Mouse (Mus musculus) adipocyte (in vitro differentiated cells): ENCODE results near the gene Stk32b.

Experiments used
- DNase-seq: peaks from one replicate; pipeline ENCODE4 v3.0.0-alpha.2; 2016; ENCODE audit warnings: low spot score

Stk32b gene

DNA sequence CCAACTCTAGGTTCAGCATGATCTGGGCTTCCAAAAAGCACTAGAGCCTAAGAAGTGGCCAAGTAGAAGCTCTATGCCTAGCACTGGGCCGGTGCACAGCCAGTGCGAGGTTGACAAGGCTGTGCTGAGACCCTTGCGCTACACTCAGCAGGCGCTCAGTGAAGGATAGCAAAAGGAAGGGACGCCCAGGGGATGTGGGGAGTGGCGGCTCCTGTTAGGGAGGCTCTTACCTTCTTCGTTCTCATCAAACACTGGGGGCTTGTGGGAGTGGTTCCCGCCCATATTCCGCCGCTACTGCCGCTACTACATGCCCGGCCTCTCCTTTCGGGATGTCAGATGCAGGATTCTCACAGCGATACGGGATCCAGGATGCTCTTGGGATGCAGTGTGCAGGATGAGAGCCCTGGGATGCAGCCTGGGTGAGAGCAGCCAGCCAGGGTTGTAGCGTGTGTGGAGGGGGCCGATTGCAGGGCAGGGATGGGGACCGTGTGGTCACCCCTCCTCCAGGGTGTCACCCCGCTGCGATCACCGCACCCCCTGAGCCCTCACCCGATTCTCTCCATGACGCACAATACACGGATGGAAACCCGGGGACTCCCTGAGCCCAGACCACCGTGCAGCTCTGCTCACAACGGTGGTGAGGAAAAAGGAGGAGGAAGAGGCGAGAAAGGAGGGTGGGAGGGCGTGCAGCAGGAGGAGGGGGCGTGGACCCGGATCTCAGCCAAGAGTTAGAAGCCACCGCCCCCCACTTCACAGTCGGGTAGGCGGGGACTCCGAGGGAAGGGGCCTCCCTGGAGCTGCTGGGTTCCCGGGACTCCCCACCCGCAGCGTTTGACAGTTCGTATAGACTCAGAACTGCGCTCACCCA, at the start of gene Stk32b:
Stk32b (minus strand) TSS at position 667 of the 868 bp plus-strand sequence.
- no peak for DNase-seq

DNA sequence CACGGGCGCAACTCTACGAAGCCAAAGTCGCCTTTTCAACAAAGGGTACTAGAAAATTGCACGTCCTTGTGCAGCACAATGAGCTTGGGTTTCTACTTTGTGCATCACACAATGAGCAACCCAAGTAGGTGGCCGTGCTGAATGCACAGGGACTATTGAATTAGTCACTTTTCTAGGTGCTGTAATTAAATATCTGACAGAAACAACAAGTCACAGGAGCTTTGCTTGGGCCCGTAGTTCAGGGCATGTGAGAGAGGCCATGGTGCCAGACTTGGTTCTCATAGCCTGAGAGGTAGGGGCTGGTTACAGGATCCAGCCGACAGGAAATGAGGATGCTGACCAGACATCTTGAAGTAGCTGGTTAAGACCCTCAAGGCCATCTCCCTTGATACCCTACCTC, 48.9 kb upstream of the Stk32b start:
- DNase-seq, result no peak

DNA sequence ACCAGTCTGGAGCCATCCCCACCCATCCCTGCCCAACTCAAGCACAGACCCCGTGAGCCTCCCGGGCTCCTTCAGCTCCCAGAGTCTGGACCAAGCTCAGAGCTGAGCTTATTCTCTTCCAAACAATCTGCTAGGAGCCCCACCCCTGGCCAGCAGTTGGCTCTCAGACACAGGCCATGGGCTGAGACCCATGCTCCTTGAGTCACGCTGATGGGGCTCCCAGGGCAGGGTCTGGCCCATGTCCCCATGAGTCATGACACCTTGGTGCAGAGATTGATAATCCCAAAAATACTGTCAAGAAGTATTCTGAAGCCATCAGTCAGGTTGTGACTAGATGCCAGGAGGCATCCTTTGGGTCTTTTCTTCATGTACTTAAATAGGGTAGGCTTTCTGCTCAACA, 45.1 kb upstream of the Stk32b start:
- no peak for DNase-seq

DNA sequence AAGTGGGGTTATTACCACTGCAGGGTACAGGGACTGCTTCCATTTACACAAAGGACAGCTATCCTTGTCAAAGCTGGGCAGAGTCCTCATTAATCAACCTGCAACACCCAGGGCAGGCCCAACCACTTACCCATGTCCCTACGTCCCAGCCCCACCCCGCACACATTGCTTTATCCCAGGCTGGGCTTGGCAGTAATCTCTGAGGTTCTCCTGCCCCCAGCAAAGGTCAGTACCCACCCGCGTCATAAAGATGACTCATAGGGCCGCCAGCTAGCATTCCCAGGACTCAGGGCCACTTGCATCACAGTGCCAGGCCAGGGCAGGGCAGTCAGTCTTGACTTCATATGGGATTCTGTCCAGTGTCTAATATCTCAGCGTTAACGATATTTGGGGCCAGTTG, 36.4 kb upstream of the Stk32b start:
- peak; percentile 39 for DNase-seq

DNA sequence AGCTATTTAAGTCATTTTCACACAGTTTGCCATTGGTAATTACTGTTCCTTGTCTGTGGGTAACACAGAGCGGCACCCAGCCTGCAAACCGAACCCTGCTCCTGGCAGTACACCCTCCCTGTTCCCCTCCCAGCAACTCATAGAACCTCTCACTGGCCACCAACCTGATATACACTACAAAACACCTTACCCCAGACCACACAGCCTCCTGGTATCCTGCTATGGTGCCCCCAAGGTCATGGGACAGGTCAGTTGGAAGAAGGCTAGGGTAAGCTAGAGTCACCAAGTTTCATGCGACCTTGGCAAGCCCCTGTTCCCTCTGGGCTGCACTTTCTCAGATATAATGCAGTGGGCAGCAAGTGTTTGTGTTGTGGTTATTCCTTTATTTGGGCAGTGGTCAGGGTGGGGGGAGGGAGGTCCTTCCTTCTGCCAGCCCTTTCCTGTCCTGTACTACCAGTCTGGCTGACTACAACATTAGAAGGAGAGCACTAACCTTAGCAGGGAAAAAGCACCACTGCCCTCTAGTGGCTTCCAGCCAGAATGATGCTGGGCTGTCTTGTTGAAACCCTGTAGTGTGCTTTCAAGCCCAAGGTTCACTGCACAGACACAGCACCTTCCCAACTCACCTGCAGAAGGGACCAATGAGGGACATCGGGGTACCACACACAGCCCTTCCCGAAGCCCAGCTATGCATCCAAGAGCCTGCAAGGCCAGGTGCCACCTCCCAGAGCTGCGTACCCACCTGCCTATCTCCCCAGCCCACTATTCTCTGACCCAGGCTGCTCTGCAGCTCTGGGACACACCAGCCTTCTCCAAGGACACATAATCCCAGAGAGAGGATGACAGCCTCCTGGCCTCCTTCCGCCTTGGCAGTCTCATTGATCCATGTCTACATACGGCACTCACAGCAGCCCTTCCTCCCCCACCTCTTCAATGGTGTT, 35.3 kb upstream of the Stk32b start:
- DNase-seq, result peak; percentile 81

DNA sequence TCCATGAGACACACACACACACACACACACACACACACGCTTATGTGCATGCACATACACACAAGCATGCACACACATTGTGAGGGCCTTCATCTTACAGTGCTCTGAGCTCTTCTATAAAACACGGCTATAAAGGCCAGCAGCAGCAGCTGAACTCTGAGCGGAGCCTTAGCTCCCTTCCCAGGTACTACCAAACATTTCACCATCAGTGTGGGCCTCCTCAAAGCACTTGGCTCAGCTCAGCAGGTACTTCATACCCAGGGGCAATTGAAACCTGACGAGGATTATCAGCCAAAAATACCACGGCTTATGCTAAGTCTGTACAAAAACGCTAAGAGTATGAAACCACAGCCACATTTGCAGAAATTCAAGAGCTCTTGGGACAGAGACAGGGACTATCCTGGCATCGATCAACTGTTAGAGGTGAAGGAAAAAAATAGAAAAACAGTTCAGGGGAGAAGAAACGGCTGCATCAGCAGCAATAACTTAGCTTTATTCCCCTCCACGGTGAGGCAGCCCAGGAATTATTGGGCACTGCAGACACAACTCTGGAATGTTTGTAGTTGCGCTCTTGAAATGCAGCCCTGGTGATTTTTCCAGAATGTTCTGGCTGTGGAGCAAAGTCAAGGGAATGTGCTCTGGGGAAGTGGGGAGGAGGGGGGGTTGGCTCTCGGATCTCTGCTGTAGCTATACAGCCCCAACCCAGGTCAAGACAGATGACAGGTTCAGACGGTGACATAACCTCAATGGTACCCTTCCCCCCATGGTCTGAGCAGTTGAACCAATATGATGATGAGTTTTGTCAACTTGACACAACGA, 27.1 kb upstream of the Stk32b start:
- no peak for DNase-seq

DNA sequence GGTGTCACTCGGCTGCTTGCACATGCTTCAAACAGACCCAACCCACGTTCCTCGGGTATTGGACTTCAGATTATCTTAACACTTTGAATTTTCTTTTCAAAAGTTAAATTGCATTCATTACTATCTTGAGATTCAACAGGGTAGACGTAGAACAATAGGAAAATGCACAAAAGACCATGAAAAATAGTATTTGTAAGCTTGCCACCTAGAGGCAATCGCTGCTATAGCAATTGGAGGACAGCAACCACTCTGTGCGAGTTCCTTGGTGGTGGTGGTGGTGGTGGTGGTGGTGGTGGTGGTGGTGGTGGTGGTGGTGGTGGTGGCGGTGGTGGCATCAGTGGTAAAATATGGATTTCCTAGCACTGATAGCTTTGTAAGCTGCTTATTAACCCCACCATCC, 19.2 kb upstream of the Stk32b start:
- DNase-seq, result no peak

DNA sequence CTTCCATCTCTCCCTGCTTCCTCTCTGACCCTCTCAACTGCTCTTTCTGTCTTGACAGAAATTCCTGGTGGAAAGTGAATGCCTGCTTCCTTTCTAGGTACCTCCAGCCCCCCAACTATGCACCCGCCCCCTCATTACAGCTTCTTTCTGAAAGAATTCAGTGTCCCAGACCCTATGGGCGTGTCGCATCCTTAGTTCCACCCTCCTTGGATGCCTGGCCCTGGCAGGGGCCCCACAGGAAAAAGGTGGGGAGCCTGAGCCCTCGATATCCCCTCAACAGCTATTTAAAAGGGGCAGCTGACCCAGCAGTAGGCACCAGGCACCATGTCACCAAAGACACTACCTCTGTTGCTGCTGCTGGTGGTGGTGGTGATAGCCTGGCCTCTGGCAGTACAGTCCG, 18.3 kb upstream of the Stk32b start, which contains the start of gene Cytl1:
Cytl1 (plus strand) TSS at position 296 of the 400 bp plus-strand sequence.
- no peak for DNase-seq

DNA sequence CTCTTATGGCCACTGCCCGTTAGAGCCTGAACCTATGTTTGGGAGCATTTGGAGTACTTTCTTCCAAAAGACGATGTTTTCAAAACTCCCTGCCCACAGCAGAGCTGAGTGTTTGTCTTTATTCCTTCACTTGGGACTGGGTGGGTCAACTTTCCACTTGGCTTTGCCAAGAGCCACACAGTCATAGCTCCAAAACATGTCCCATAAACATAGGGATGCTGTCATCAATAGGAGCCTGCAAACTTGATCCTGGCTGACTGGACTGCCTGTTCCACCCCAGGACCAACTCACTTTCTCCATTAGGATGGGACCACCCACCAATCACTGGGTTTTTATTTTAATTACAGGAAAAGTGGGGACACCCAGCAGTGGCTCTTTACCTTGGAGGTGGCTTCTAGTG, 13.8 kb upstream of the Stk32b start:
- DNase-seq, result no peak

DNA sequence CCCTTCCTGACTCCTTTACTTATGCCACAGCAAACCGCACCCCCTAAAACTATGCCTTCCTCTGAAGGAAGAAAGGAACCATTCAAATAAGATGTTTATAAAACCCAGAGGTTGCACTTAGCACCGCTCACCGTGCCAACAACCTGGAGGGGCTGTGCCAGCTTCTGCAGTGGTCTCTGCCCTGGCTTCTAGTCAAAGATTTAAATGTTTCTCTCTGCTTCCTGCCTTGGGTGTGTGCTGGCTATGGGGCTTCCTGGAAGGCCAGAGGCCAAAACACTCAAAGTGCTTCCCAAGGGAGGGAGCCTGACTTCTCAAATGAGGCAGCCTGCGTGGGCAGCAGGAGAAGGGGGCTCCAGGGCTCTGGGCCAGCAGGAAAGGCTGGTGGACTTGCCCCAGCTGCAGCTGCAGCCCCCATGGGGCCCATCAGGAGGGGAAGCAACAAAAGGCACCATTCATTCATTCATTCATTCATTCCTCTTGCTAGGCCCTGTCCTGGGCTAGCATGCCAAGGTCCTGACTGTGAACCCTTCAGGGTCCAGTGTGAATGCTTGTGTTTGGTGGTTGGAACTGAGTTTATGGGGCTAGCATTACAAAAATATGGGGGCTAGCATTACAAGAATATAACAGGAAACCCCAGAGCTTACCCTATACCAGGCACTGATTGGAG, 8.4 kb upstream of the Stk32b start:
- DNase-seq, result no peak

DNA sequence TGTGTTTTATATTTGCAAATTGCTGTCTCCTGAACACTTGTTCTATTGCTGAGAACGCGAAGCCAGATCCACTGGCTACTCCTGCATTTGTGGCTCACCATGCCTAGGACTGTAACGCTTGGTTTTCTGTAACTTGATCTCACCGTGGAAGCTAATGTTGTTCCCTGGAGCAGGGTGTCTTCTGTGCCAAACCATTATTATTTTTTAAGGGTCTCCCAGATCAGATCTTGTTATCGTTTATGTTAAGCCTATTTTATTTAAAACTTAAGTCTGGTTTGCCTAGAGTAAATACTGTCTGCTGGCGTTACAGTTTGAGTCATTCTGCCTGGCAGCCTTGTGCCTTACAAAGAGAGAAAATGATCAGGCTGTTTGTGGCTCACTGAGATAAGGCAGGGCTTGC, 3.7 kb upstream of the Stk32b start:
- no peak for DNase-seq

DNA sequence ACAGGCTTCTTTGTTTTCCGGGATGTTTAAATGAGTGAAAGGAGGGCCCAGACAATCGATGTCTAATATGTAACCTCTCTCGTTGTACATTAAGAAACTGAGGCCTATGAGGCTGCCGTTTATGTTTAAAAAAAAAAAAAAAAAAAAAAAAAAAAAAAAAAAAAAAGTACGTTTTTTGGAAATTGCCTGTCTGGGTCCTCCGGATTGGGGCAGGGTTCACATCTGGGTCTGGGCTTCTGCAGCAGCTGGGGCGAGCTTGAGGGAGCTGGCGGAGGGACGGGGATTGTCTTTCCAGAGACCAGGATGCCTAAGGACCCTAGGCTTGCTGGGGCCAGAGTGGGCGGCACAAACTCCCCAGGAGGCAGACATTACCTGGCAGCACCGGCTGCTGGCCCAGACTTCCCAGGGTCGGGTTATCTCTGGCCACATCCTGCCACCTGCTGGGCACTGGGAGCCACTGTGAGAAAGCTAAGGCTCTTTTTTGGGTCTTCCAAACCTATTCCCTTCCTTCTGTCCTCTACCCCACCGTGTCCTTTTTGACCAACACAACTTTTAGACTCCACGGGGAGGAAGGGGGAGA, 503 bp upstream of the Stk32b start:
- DNase-seq, result peak; percentile 23

DNA sequence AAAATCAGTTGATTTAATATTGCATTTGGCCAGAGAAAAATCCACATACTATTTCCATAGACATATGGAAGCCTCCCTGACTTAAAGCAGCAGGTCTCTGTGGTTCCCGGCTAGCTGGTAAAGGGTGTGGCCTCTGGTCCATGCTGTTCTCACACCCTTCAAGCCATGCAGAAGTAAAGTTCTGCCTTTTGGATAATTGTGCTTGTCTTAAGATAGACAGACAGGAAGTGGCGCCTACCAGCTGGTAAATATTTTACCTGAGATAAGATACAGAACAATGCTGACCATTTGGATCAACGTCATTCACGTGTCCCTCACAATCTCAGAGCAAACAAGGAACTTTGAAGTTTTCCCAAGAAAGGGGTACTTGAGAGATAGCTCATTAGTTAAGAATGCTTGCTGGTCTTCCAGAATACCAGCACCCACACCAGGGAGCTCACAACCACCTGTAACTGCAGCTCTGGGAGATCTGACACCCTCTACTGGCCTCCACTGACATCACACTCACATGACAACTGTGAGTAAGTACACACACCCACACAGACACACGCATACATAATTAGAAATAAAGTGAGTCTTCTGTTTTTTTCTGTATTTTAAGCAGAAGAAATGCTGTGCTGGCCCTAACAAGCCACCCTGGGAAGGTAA, 7.6 kb downstream of the Stk32b start:
- DNase-seq, result no peak

DNA sequence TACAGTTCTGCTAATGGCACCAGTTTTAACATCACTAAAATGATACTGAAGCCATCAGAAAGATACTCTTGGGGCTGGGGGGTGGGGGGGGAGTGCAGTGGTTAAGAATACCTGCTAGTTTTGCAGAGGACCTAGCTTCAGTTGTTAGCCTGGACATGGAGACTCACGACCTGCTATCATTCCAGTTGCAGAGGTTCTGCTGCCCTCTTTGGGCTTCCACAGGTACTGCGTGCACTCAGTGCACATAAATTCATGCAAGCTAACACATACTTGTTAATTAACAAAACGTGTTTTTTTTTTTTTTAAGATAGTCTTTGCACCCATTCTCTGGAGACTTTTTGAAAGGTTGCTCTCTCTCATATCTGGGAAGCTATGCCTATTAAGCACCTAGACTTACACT, 8.8 kb downstream of the Stk32b start:
- DNase-seq, result no peak

DNA sequence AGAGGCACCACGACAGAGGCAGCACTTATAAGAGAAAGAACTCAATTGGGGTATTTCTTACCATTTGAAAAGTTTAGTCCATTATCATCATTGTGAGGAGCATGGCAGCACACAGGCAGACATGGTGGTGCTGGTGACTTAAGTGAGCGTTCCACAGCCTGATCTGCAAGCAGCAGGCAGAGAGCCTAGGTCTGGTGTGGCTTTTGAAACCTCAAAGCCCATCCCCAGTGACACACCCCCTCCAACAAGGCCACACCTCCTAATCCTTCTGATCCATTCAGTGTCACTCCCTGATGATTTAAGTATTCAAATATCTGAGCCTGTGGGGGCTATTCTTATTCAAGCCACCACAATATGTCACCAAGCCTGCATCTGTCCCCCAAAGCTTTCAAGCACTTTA, 12.0 kb downstream of the Stk32b start:
- DNase-seq, result no peak

DNA sequence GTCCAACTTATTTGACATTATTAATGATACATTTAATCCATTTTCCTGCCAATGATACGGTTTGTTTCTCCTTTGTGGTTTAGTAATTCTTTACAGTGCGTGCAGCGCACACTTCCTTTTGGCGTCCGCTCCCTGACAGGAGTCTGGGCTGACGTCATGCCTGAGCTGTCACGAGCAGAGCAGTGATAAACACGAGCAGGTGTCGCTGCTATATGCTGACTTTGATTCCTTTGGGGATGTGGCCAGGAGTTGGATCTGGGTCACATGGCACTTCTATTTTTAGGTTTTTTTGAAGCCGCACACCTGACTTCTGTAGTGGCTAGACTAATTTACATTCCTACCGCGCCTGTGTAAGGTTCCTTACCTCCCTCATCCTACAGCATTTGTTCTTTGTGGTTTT, 17.2 kb downstream of the Stk32b start:
- no peak for DNase-seq

DNA sequence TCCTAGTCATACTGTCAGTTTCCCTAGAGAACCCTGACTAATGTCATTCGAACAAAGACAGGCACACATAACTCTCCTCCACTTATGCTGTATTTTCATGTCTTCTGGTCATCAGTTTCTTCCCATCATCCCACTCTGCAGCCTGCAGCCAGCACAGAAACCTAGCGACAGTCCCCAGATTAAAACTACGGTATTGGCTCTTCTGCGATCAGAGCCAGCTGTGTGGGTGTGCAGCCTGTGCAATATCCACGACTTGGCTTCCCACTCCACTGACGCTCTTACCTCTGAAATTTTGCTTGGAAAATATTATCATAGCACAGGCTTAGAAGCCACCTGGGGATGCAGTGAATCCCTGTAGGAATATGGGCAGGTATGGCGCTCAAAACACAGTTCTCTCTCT, 19.7 kb downstream of the Stk32b start:
- DNase-seq, result no peak

DNA sequence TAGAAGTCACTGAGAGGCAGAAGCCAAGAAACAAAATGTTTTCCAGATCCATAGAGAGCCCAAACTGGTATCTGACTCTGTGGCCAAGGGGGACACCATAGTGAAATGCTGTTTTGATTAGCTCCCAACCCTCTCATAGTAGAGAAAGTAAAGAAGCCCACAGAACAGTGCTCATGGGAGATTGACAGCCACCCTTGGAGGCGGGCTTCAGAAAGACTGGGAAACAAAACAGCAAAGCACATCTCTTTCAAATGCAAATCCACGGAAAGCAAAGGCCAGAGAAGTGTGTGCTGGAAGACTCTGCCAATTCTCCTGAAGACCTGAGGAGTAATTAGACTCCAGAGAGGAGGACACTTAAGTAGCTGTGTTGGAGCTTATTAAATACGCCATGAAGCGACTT, 21.2 kb downstream of the Stk32b start:
- no peak for DNase-seq

DNA sequence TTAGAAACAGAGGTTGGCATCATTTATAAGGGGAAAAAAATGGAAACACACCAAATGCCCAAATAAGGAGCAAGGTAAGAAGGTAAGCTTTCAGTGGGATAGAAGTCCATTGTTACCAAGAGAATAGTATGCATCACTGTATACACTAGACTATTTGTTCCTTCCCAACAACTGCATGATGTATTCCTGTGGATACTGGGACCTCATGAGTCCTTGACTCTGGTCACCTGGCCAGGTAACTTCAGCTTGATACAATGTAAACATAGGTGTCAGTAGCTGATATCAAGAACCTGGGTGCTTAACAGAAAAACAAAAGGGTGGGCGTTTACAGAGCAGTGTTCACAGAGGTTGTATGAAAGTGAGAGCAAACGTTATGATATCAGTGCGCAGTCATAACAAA, 24.2 kb downstream of the Stk32b start:
- DNase-seq, result no peak

DNA sequence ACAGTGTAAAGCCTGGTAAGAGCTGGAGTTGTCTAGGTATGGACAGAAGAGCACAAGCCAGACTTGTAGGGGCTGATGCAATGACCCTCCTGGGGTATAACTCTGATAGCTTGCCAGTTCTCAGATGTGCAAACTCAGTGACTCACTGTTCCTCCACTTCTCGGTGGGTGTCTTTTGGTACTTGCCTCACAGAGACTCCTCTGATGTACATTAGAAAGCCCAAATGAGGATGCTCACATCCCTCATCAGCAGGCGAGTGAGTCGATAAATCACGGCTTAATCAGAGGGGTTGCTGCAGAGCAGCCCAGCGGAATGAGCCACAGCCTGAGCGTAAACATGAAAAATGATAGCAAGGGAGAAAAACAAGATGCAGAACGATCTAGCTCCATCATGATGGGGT, 46.2 kb downstream of the Stk32b start:
- DNase-seq, result no peak

DNA sequence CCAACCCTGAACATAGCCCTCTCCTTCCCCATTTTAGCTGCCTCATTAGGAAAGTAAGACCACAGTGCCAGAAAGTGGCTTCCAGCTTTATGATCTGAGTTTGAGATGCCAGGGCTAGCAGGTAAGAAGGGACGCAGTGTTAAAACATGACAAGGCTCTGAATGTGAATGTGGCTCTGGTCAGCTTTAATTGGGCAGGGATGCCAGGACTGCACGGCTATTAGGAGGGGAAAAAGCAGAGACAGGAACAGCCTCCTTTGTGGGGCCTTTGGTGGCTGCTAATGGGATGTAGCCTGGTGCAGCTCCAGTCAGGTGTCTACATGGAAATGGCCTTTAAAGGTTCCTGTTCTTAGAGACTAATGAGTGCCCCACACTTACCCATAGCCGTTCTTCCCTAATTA, 52.0 kb downstream of the Stk32b start:
- DNase-seq, result no peak
